Mouse (Mus musculus): ENCODE data around the gene Gmppb.

Gene Gmppb

DNA sequence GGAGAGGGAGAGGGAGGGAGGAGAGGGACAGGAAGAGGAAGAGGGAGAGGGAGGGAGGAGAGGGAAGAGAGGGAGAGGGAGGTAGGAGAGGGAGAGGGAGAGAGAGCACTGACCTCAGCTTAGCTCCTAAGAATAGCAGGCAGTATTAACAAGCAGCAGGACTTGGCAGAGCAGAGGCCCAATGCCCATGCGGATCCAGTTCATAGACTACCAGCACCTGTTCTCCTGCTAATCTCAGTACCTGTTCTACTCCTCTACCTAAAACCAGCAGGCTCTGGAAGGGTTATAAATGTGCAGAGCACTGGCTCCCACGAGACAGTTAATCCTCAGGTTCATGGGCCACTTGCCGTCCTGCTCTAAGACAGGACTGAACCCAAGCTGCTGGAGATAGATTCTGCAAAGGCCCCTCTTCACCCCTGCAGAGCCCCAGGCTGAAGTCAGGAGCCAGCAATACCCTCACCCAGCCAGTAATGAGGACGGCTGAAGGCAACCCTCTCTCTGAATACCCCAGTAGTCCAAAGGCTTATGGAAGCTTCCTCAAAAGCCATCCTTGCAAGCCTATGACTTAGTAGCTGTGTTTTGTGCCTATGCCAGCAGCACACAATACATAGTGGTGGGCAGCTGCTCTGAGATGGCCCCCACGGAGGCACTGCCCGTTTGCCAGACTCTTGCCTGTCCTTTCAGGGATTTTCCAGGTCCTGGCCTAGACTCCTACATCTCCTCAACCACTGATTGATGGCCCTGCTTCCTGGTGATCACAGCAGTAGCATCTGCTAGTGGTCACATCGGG is 24.3 kb downstream of the Gmppb start:
- DNase-seq (ENCODE audit: low spot score in 2 of 2) = no peak

DNA sequence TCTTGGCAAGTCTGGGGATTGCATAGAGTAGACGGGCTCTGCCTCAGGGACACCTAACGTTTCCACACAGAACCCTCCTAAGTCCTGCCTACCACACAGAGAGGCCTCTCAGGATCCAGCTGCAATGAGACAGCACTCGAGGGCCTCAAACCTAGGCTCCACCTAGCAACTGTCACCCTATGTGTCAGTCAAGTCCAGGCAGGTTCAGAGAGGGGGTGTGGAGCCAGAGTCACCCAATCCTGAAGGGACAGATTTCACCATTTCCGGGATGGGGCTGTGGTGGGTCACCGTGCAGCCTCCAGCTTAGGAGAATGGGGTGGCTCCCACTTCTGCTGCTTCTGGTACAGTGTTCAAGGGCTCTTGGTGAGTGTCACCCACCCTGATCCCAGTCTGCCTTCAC is 31.1 kb downstream of the Gmppb start, which contains the start of gene Mst1:
TSS of gene Mst1 (plus strand) at position 269 of the 400 bp plus-strand sequence.
- no peak for DNase-seq (ENCODE audit: low spot score in 2 of 2)

DNA sequence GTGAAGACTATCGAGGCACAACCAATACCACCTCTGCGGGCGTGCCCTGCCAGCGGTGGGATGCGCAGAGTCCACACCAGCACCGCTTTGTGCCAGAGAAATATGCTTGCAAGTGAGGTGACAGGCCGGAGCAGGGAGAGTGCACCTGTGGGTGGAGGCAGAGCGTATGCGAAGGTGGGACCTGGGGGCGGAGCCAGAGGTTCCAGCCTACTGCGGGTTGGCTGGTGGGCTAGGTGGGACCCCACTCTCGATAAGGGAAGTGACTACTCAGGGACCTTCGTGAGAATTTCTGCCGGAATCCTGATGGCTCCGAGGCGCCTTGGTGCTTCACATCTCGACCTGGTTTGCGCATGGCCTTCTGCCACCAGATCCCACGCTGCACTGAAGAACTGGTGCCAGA is 33.5 kb downstream of the Gmppb start:
- no peak for DNase-seq (ENCODE audit: low spot score in 2 of 2)

DNA sequence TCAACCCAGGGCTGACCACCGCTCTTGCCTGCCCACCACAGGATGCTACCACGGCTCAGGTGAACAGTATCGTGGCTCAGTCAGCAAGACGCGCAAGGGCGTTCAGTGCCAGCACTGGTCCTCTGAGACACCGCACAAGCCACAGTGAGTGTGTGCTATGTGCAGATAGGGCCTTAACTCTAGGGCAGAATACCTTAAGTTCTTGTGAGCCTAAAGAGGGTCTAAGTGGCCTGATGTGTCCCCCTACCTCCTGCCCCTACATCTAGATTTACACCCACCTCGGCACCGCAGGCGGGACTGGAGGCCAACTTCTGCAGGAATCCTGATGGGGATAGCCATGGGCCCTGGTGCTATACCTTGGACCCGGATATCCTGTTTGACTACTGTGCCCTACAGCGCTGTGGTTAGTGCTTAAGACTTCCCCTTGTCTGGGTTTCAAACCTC is 34.0 kb downstream of the Gmppb start, which contains the start of gene Rnf123:
TSS of gene Rnf123 (minus strand) at position 359 of the 444 bp plus-strand sequence.
- no peak for DNase-seq (ENCODE audit: low spot score in 2 of 2)

DNA sequence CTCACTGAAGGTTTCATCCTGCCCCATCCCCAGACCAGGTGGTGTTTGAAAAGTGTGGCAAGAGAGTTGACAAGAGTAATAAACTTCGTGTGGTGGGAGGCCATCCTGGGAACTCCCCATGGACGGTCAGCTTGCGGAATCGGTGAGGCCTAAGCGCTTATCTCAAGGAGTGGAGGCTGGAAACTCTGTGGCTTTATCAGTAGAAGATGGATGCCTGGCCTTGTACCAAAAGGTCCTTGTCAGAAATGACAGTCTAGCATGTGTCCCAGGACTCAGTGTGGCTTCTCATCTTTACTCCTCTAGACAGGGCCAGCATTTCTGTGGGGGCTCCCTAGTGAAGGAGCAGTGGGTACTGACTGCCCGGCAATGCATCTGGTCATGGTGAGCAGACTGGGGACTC is 34.5 kb downstream of the Gmppb start:
- DNase-seq (ENCODE audit: low spot score in 2 of 2) = no peak

DNA sequence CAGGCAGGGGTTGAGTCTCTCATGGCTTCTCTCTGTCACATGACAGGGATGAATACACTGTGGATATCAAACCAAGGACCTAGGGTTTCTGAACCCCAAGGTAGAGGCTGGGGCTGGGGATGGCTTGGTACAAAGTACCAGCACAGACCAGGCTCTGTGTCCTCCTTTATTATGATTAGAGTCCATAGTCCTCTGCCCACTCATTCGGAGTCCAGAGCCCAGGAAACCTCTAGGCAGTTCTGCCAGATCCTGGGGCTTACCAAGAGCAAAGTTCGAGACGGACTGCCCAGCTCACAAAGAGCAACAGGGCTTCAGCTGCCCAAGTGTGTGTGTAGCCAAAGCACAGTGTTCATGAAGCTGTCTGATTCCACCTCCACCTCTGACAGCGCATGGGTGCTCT is 36.2 kb downstream of the Gmppb start:
- no peak for DNase-seq (ENCODE audit: low spot score in 2 of 2)

DNA sequence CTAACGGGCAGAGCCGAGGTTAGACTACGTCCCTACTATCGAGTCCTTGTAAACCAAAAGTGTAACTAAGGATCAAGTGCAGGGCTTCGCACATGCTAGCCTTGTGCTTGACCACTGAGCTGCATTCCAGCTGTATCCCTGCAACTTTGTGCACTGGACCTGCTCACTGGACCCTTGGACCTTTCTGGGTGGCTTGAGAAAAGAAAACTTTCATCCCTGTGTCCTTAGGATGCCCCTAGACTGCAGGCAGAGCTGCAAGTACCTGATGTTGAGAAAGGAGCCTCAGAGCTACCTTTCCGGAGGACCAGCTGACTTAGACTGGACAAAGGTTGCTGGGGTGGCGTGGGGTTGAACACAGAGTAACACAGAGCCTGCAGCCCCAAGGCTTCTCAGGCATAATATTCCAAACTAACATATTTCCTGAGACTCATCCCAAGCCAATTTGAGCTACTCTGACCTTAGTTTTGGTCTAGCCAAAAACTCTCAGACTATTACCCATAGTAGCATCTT is 41.6 kb downstream of the Gmppb start:
- DNase-seq (ENCODE audit: low spot score in 2 of 2) = no peak

DNA sequence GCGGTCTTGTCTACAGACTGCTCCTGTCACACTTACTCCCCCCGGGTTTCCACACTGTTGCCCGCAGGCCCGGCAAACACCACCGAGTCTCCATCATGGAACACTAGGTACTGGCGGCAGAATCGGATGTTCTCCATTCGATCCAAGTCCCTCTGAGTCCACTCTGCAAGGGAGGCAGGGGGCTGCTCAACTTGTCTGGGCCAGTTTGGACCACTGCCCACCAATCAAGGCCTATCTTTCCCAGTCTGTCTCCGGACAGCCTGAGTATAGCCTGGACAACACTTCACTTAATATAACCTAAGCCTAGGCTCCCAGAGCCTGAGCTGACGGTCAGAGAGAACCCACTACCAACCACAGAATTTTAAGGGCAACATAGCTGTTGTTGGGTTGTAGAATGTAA is 44.5 kb downstream of the Gmppb start:
- DNase-seq (ENCODE audit: low spot score in 2 of 2) = no peak

DNA sequence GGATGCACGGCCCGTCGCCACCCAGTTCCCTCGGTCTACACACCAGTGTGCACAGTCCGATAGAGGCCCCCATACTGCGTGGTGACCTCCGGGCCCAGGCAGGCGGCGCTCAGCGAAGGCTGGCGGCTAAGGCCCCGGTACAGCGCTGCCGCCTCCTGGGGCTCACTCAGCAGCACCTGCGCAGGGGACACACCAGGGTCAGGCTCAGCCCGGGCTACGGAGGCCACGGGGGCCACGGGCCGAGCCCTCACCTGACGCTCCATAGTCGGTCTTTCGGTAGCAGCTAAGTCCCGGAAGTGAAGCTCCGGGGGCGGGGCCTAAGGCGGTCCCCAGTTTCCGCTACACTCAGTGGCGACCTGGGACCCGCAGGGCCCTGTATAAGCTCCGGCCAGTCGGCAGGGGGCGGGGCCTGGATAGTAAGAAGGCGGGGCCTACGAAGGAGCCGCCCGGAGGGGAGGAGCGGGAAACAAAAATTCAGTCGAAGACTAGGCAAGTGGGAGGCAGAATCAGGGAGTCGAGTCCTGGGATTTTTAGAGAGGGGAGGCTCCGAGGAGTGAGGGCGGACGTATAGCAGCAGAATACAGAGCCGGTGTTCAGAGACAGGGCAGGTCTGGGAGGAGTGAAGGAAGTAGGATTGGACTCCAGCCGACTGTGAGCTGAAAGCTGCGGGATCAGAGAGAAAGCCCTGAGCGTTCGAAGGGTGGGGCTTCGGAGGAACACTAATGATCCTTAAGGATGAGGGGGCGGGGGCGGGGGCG is 45.3 kb downstream of the Gmppb start, which contains the start of gene Apeh:
TSS of gene Apeh (minus strand) at position 423 of the 758 bp plus-strand sequence.
- peak; percentile 73 to 76 for DNase-seq (ENCODE audit: low spot score in 2 of 2)

DNA sequence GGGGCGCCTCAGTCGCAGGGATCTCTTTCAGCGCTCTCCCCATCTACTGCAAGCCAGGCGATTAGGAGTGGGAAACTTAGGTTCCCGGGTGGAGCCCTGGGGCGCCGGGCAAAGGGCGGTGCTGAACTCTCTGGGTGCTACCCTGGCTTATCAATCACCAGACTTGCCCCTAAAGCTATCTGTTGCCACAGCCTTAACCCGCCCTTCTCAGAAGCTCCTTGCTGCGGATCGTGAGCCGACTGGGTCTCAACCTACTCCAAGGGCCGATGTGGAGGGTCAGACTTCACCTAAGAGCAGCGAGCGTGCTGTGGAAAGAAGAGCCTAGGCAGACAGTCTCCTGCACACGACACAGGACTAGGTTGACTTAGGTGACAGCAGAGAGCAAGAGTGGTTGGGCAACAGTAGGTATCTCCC is 46.0 kb downstream of the Gmppb start:
- DNase-seq (ENCODE audit: low spot score in 2 of 2) = no peak

DNA sequence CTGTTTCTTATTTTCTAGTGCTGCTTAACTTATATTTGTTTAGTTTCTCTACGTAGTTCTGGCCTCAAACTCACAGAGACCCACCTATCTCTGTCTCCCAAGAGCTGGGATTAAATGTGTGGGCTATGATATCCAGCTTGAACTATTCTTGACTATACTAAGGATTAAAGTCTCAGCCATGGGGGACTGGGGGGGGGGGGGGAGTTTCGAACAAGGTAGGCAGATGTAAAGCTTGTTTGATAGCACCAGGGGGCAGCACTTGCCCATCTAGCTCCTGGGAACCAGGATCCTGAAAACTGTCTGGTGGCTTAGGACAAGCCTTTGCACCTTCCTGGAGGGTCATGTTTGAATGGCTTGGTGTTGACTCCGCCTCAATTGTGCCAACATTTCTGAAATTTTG is 46.5 kb downstream of the Gmppb start:
- no peak for DNase-seq (ENCODE audit: low spot score in 2 of 2)

DNA sequence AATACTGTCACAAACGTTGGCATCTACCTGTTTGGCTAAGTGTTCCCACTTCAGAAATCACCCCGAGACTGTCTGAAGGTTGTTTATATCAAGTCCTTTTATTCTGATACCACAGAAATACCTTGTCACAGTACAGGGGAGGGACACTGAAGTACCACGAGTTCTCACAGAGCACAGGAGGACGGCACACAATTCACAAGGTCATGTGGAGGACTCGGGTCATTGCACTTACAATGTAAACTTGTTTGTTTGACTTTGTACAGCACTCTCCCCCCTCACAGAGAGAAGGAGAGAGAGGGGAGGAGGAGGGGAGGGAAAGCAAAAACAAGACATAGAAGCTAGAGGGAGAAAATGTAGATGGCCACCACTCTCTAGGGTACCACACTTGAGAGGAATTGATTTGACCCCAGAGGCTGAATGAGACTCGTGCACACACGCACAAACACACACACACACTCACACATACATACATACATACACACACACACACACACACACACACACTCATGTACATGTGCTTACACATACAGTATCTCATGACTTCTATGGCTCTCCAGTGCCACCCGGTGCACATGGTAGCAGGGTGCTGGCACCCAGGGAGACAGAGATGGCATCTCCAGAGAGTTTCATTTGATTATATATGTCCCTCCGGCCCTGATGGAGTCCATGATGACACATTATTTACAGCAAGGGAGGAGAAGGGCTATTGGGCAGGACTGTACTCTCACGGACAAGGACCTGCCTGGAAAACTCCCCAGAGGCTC is 47.1 kb downstream of the Gmppb start:
- no peak for DNase-seq (ENCODE audit: low spot score in 2 of 2)

DNA sequence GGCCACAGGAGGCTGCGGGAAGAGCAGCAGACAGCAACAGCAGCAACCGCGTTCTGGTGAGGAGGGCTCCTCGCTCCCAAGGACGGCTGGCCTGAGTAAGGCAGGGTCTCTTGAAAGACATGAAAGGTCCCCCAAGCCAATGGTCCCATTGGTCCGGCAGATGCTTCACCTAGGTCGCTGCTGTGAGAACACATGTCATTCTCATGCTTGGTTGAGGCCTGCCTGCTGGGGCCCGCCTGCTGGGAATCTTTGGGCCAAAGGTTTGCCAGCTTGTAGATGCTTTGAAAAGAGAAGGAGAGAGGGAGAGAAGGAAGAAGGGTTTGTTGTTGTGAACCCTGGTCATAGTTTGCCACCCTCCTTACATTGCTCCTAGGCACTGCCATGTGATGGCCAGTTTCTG is 50.6 kb downstream of the Gmppb start:
- DNase-seq (ENCODE audit: low spot score in 2 of 2) = no peak

Data from frontal cortex, postnatal 25 days (tissue).